Mouse (Mus musculus) stomach, postnatal 0 days (tissue): ENCODE results near the gene Caln1. TPM values are rescaled to one million over a fixed set of nuclear protein-coding genes. Genes with fewer than 3 reads are reported as not detected.

Experiments used
- ATAC-seq: fragments of 200-750 bp; cut with Nextera tagmentation; 2 replicates; pipeline ENCODE4 v1.8.0; 2017; ENCODE audit not compliant: low FRiP score, low TSS enrichment
- DNase-seq: peaks from one replicate; pipeline ENCODE4 v3.0.0-alpha.2; 2016; ENCODE audit warnings: low spot score
- H3K27ac ChIP-seq: fragments of 300-500 bp; sonication (generic); replicated peaks from 2 replicates; pipeline ENCODE4 v1.5.1; 2014; ENCODE audit warnings: mild to moderate bottlenecking, control low read depth
- H3K27me3 ChIP-seq: fragments of 300-500 bp; sonication (generic); 2 replicates; pipeline ENCODE4 v1.6.1; 2014; ENCODE audit warnings: low read length; ENCODE audit not compliant: control insufficient read depth, insufficient read depth
- H3K36me3 ChIP-seq: fragments of 300-500 bp; sonication (generic); 2 replicates; pipeline ENCODE4 v1.6.1; 2014; ENCODE audit warnings: low read length, mixed read lengths; ENCODE audit not compliant: control insufficient read depth, insufficient read depth
- H3K4me1 ChIP-seq: fragments of 300-500 bp; sonication (generic); replicated peaks from 2 replicates; pipeline ENCODE4 v1.6.1; 2014; ENCODE audit warnings: antibody characterized with exemption; ENCODE audit not compliant: control insufficient read depth, insufficient read depth
- H3K4me2 ChIP-seq: fragments of 300-500 bp; sonication (generic); replicated peaks from 2 replicates; pipeline ENCODE4 v1.6.1; 2014; ENCODE audit warnings: low read depth, mild to moderate bottlenecking, control low read depth, moderate library complexity
- H3K4me3 ChIP-seq: fragments of 300-500 bp; sonication (generic); 2 replicates; pipeline ENCODE4 v1.5.1; 2014; ENCODE audit warnings: low read depth, low read length, control low read depth
- H3K9ac ChIP-seq: fragments of 300-500 bp; sonication (generic); 2 replicates; pipeline ENCODE4 v1.6.1; 2014; ENCODE audit warnings: mild to moderate bottlenecking, low read length, control low read depth, mixed read lengths
- H3K9me3 ChIP-seq: fragments of 300-500 bp; sonication (generic); 2 replicates; pipeline ENCODE4 v1.6.1; 2016; ENCODE audit warnings: low read length; ENCODE audit not compliant: control insufficient read depth
- CTCF ChIP-seq: IDR thresholded peaks from 2 replicates; pipeline ENCODE4 v1.5.1; 2016; ENCODE audit warnings: antibody characterized with exemption, low read depth, mild to moderate bottlenecking, moderate library complexity
- EP300 ChIP-seq: optimal IDR thresholded peaks from 2 replicates; pipeline ENCODE3; 2016; ENCODE audit warnings: antibody characterized with exemption
- WGBS: fragments of 180-500 bp; shearing (Covaris S2); extraction: QIAGEN DNeasy Blood & Tissue Kit; methylation state at CpG from one replicate; pipeline ENCODE4 v1.1.7; 2014; 5-methylcytosine and 5-hydroxymethylcytosine counted together
- polyA plus RNA-seq: library from polyadenylated mRNA; unstranded; fragments of >200 nt; fragmentation: Nextera tagmentation; extraction: Ambion mirVana; gene quantifications from 2 replicates; pipeline ENCODE4 v1.2.1, GENCODE M21; 2015

Caln1 gene
- polyA plus RNA-seq, 1 experiment from 2014 or later, result 0.11 TPM

DNA sequence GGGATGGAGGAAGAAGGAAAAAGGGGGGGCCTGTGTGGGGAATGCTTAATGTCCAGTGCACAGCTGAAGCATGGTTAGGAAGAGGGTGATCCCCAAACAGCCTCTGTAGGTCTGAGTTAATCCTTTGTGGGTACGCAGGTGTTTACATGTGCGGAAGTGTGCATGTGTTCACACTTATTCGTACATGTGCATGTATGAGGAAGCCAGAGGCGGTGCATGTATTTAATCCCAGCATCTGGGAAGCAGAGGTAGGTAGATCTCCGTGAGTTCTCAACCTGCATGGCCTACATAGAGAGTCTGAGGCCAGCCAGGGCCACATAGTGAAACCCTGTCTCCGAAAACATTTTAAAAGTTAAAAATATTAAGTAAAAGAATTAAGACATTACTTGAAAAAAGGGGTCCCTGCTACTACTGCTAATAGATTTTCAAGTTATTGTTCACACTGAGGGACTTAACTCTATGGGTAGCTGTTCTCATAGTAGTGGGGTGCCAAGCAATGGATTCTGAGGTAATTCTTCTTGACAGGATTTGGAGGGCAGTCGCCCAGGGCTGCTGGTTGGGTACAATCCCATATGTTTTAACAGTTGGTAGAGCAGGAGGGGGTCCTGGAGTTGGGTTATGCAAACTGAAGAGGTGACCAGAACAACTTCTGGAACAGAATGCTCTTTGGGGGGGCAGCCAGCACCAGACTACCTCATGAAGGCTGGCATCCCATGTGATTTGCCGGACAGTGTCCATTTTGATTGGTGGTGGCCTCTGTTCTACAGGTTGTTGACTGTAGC lies 31.1 kb downstream of the Caln1 start:
- ATAC-seq, result no peak
- Histone ChIP-seq H3K36me3 (no peaks in the 10 kb centered on the region), H3K9me3 (no peaks in the 10 kb centered on the region), H3K27ac (no peak overlapping the region), H3K4me3 (no peak overlapping the region), H3K9ac (no peak overlapping the region), H3K27me3 (no peaks in the 10 kb centered on the region), H3K4me1 (no peaks in the 10 kb centered on the region), H3K4me2 (no peak overlapping the region)
- DNase-seq, result no peak
- TF ChIP-seq CTCF (no peak), EP300 (no peak)
- WGBS, result 91% methylated on average over 8 of the region's 8 CpGs

DNA sequence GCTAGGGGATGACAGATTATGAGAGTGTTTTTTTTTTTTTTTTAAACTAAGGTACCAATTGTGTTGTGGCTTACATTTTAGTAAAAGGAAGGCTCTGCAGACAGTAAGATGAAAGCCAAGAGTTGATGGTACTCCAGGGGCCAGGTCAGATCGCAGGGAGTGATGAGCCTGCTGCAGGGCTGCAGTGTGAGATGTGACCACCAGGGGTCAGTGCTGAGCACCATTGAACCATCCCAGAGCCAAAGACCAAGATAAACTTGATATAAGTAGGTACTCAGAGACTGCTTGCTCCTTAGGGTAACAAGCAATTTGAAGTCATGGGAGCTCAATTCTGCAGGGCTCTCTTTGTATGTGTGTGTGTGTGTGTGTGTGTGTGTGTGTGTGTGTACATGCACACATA lies 35.9 kb downstream of the Caln1 start:
- H3K4me3 ChIP-seq, result no peak overlapping the region
- no peak overlapping the region for H3K27ac ChIP-seq
- H3K36me3 ChIP-seq, result no peaks in the 10 kb centered on the region
- H3K4me2 ChIP-seq, result no peak overlapping the region
- no peaks in the 10 kb centered on the region for H3K9me3 ChIP-seq
- no peaks in the 10 kb centered on the region for H3K27me3 ChIP-seq
- 46% methylated on average over 1 of the region's 1 CpGs for WGBS
- H3K4me1 ChIP-seq, result no peaks in the 10 kb centered on the region
- TF ChIP-seq EP300 (no peak), CTCF (peak; percentile 83)
- peak; percentile 25 for DNase-seq
- H3K9ac ChIP-seq, result no peak overlapping the region
- no peak for ATAC-seq

DNA sequence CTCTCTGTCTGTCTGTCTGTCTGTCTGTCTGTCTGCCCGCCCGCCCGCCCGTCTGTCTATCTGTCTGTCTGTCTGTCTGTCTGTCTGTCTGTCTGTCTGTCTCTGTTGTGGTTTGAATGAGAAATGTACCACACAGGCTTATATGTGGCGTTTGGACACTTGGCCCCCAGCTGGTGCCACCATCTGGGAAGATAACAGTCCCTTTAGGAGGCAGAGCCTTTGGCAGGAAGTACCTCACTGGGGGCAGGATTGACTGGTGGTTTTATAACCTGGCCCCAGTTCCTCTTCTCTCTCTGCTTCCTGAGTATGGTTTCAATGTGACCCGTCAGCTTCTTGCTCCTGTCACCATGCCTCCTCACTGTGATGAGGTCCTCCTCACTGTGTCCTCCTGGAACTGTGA lies 40.5 kb downstream of the Caln1 start:
- TF ChIP-seq CTCF, result no peak
- no peak for TF ChIP-seq EP300
- no peak overlapping the region for H3K4me3 ChIP-seq

GRCm38 (mm10) chr5:130411516-130411915 lies 42.3 kb downstream of the Caln1 start:
- H3K4me3 ChIP-seq, result no peak overlapping the region
- no peaks in the 10 kb centered on the region for H3K9me3 ChIP-seq
- no peak overlapping the region for H3K9ac ChIP-seq
- no peaks in the 10 kb centered on the region for H3K36me3 ChIP-seq
- WGBS, result 90% methylated on average over 17 of the region's 17 CpGs
- no peak overlapping the region for H3K27ac ChIP-seq
- DNase-seq (no peak), ATAC-seq (no peak)
- no peak for TF ChIP-seq EP300
- TF ChIP-seq CTCF, result no peak
- no peaks in the 10 kb centered on the region for H3K27me3 ChIP-seq
- H3K4me2 ChIP-seq, result no peak overlapping the region
- no peaks in the 10 kb centered on the region for H3K4me1 ChIP-seq

More for the DNA sequence above, 40.5 kb downstream of the Caln1 start:
- 85% methylated on average over 6 of the region's 6 CpGs for WGBS
- H3K4me1 ChIP-seq, result no peaks in the 10 kb centered on the region
- H3K36me3 ChIP-seq, result no peaks in the 10 kb centered on the region
- H3K4me2 ChIP-seq, result no peak overlapping the region
- no peak overlapping the region for H3K27ac ChIP-seq
- no peaks in the 10 kb centered on the region for H3K9me3 ChIP-seq
- H3K27me3 ChIP-seq, result no peaks in the 10 kb centered on the region
- DNase-seq, result no peak
- H3K9ac ChIP-seq, result no peak overlapping the region
- ATAC-seq, result no peak

- peaks cover 9% of the 10 kb centered on the region; the same call in 1 of the 2 replicates for H3K27me3 ChIP-seq
- H3K4me1 ChIP-seq, result no peaks in the 10 kb centered on the region
- WGBS, result 47% methylated on average over 6 of the region's 6 CpGs
- ATAC-seq, result no peak
- H3K9ac ChIP-seq, result no peak overlapping the region
- no peak overlapping the region for H3K4me3 ChIP-seq
- TF ChIP-seq CTCF, result no peak
- TF ChIP-seq EP300, result no peak
- no peak overlapping the region for H3K4me2 ChIP-seq
- no peak overlapping the region for H3K27ac ChIP-seq
- DNase-seq, result no peak
- no peaks in the 10 kb centered on the region for H3K36me3 ChIP-seq
- H3K9me3 ChIP-seq, result no peaks in the 10 kb centered on the region
These were observed 78.2 kb downstream of the Caln1 start for GRCm38 (mm10) chr5:130447438-130447837.

DNA sequence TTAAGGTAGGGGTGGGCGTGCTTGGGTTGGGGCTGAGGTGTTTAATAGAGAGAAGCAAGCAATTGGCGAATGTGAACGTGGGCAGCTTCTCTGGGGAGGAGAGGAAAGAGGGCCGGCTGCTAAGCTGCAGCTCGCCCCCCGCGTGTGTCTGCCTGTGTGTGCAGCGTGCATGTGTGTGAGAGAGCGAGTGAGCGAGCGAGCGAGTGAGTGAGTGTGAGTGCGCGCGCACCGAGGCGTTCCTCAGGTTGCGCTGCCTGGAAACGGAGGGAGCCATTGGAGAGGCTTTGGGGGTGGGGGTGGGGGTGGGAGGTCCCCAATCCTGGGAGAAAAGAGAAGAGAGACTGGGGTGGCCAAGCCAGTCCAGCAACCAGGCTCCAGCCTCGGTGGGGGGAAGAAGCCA lies 79.2 kb downstream of the Caln1 start:
- no peak overlapping the region for H3K9ac ChIP-seq
- DNase-seq (no peak), ATAC-seq (no peak)
- peaks cover 9% of the 10 kb centered on the region; the same call in 1 of the 2 replicates for H3K27me3 ChIP-seq
- peak overlapping the region; percentile 15; the same call in 1 of the 2 replicates for H3K4me3 ChIP-seq
- TF ChIP-seq CTCF (no peak), EP300 (no peak)
- WGBS, result under 1% methylated on average over 20 of the region's 20 CpGs
- H3K36me3 ChIP-seq, result no peaks in the 10 kb centered on the region
- H3K9me3 ChIP-seq, result no peaks in the 10 kb centered on the region
- H3K4me2 ChIP-seq, result peak overlapping the region; percentile 32; the same call in 1 of the 2 replicates
- H3K4me1 ChIP-seq, result no peaks in the 10 kb centered on the region
- no peak overlapping the region for H3K27ac ChIP-seq
